Mouse (Mus musculus) hindbrain, embryonic 15.5 days (tissue): ENCODE results near the gene Slc16a6. TPM values are rescaled to one million over a fixed set of nuclear protein-coding genes. Genes with fewer than 3 reads are reported as not detected.

Source experiments
- ATAC-seq: fragments of 200-750 bp; cut with Nextera tagmentation; 2 replicates; pipeline ENCODE4 v1.8.0; 2017; ENCODE audit warnings: low read depth, moderate number of reproducible peaks, moderate TSS enrichment; ENCODE audit not compliant: low FRiP score
- H3K27ac ChIP-seq: fragments of 300-500 bp; sonication (generic); replicated peaks from 2 replicates; pipeline ENCODE4 v1.5.1; 2015; ENCODE audit warnings: mild to moderate bottlenecking, inconsistent platforms
- H3K27me3 ChIP-seq: fragments of 300-500 bp; sonication (generic); 2 replicates; pipeline ENCODE4 v1.6.1; 2015; ENCODE audit warnings: control low read depth, inconsistent platforms
- H3K36me3 ChIP-seq: fragments of 300-500 bp; sonication (generic); 2 replicates; pipeline ENCODE4 v1.6.1; 2015; ENCODE audit warnings: control low read depth, inconsistent platforms
- H3K4me1 ChIP-seq: fragments of 300-500 bp; sonication (generic); replicated peaks from 2 replicates; pipeline ENCODE4 v1.6.1; 2015; ENCODE audit warnings: control low read depth, inconsistent platforms
- H3K4me2 ChIP-seq: fragments of 300-500 bp; sonication (generic); 2 replicates; pipeline ENCODE4 v1.6.1; 2015; ENCODE audit warnings: moderate library complexity, mild to moderate bottlenecking, inconsistent platforms
- H3K4me3 ChIP-seq: fragments of 300-500 bp; sonication (generic); 2 replicates; pipeline ENCODE4 v1.5.1; 2015; ENCODE audit warnings: mild to moderate bottlenecking, inconsistent platforms
- H3K9ac ChIP-seq: fragments of 300-500 bp; sonication (generic); 2 replicates; pipeline ENCODE4 v1.6.1; 2015; ENCODE audit warnings: inconsistent platforms
- H3K9me3 ChIP-seq: fragments of 300-500 bp; sonication (generic); 2 replicates; pipeline ENCODE4 v1.6.1; 2016; ENCODE audit warnings: control low read depth, inconsistent platforms
- WGBS: fragments of 180-500 bp; shearing (Covaris S2); methylation state at CpG from one replicate; pipeline ENCODE4 v1.1.7; 2015; 5-methylcytosine and 5-hydroxymethylcytosine counted together
- polyA plus RNA-seq: library from polyadenylated mRNA; unstranded; fragments of >200 nt; fragmentation: Nextera tagmentation; extraction: Ambion mirVana; gene quantifications from 2 replicates; pipeline ENCODE4 v1.2.1, GENCODE M21; 2015

Gene Slc16a6
- 5.6 and 5.8 TPM in 2 replicates for polyA plus RNA-seq

GRCm38 (mm10) chr11:109473171-109474085, at the start of gene Slc16a6, which contains the start of gene Arsg:
Gene Slc16a6, minus strand, starts transcription at chr11:109473598.
Gene Arsg, plus strand, starts transcription at chr11:109473374.
- peaks cover 21% of the 10 kb centered on the region for H3K4me1 ChIP-seq
- H3K9ac ChIP-seq, result peak within 1 kb of the TSS; percentile 71
- peak; percentile 91 for ATAC-seq
- H3K4me2 ChIP-seq, result peak within 1 kb of the TSS; percentile 77
- peak within 1 kb of the TSS; percentile 93 for H3K27ac ChIP-seq
- under 1% methylated on average over 108 of the region's 111 CpGs for WGBS
- H3K36me3 ChIP-seq, result no peaks in the 10 kb centered on the region
- H3K27me3 ChIP-seq, result peaks cover 11% of the 10 kb centered on the region; the same call in 1 of the 2 replicates
- H3K4me3 ChIP-seq, result peak within 1 kb of the TSS; percentile 57
- no peaks in the 10 kb centered on the region for H3K9me3 ChIP-seq

- Histone ChIP-seq H3K27me3 (no peaks in the 10 kb centered on the region), H3K9me3 (no peaks in the 10 kb centered on the region), H3K4me3 (no peak overlapping the region), H3K27ac (no peak overlapping the region), H3K4me2 (no peak overlapping the region), H3K9ac (no peak overlapping the region), H3K36me3 (no peaks in the 10 kb centered on the region), H3K4me1 (no peaks in the 10 kb centered on the region)
- WGBS, result 57% methylated on average over 7 of the region's 7 CpGs
- no peak for ATAC-seq
Measured at GRCm38 (mm10) chr11:109520958-109521357, 47.6 kb upstream of the Slc16a6 start.

DNA sequence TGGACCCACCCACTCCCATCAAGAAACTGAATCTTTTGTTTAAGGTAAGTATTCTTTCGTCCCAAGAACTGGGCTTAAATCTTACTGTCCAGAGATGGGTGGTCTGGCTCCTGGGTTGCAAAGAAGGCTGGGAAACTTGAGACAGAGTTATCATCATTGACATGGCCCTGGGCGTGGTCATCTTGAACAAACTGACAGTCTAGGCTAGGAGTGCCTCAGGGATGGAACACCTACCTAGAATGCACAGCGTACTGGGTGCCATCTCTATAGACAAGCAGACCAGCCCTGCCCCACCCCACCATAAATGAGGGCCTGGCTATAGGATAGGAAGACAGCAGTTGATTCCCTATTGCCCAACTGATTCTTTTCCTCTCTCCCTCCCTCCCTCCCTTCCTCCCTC, 44.4 kb upstream of the Slc16a6 start:
- Histone ChIP-seq H3K4me2 (no peak overlapping the region), H3K27ac (no peak overlapping the region), H3K36me3 (no peaks in the 10 kb centered on the region), H3K4me3 (no peak overlapping the region), H3K4me1 (no peaks in the 10 kb centered on the region), H3K27me3 (no peaks in the 10 kb centered on the region), H3K9ac (no peak overlapping the region), H3K9me3 (no peaks in the 10 kb centered on the region)
- 85% methylated on average over 3 of the region's 3 CpGs for WGBS
- no peak for ATAC-seq

- WGBS, result 93% methylated on average over 11 of the region's 11 CpGs
- no peak overlapping the region for H3K4me3 ChIP-seq
- H3K27me3 ChIP-seq, result no peaks in the 10 kb centered on the region
- no peak overlapping the region for H3K4me2 ChIP-seq
- no peaks in the 10 kb centered on the region for H3K4me1 ChIP-seq
- H3K9me3 ChIP-seq, result no peaks in the 10 kb centered on the region
- H3K36me3 ChIP-seq, result no peaks in the 10 kb centered on the region
- H3K9ac ChIP-seq, result no peak overlapping the region
- ATAC-seq, result no peak
- H3K27ac ChIP-seq, result no peak overlapping the region
Measured at GRCm38 (mm10) chr11:109517330-109517729, 43.9 kb upstream of the Slc16a6 start.

GRCm38 (mm10) chr11:109514064-109514612, 40.7 kb upstream of the Slc16a6 start:
- no peaks in the 10 kb centered on the region for H3K9me3 ChIP-seq
- H3K4me2 ChIP-seq, result no peak overlapping the region
- 76% methylated on average over 3 of the region's 3 CpGs for WGBS
- no peak overlapping the region for H3K9ac ChIP-seq
- no peaks in the 10 kb centered on the region for H3K4me1 ChIP-seq
- ATAC-seq, result no peak
- no peaks in the 10 kb centered on the region for H3K36me3 ChIP-seq
- no peak overlapping the region for H3K4me3 ChIP-seq
- no peaks in the 10 kb centered on the region for H3K27me3 ChIP-seq
- H3K27ac ChIP-seq, result no peak overlapping the region

- no peak overlapping the region for H3K4me2 ChIP-seq
- no peaks in the 10 kb centered on the region for H3K9me3 ChIP-seq
- H3K27me3 ChIP-seq, result no peaks in the 10 kb centered on the region
- H3K4me3 ChIP-seq, result no peak overlapping the region
- H3K36me3 ChIP-seq, result no peaks in the 10 kb centered on the region
- H3K4me1 ChIP-seq, result no peaks in the 10 kb centered on the region
- H3K27ac ChIP-seq, result no peak overlapping the region
- no peak for ATAC-seq
- H3K9ac ChIP-seq, result no peak overlapping the region
- WGBS, result 87% methylated on average over 16 of the region's 16 CpGs
Measured at GRCm38 (mm10) chr11:109512995-109513675, 39.7 kb upstream of the Slc16a6 start.

DNA sequence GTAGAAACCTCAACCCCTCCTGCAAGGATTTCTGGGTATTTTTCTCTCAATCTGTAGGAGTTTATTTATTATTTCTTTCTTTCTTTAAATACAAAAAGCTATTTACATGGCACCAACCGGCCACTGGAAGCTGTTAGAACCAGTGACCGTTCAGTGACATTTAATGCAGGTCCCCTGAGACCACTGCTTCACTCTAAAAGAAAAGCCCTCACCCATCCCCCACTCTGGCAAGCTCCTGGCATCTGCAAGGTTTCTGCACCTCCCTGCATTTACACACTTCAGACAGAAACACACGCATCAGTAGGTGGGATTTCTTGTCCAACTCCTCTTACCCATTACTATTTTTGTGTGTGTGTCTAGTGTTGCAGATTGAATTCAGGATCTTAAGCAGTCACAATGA, 33.7 kb upstream of the Slc16a6 start:
- no peak overlapping the region for H3K4me2 ChIP-seq
- H3K9me3 ChIP-seq, result no peaks in the 10 kb centered on the region
- H3K4me3 ChIP-seq, result no peak overlapping the region
- H3K4me1 ChIP-seq, result no peaks in the 10 kb centered on the region; the same call in 1 of the 2 replicates
- no peak overlapping the region for H3K9ac ChIP-seq
- no peaks in the 10 kb centered on the region for H3K27me3 ChIP-seq
- no peaks in the 10 kb centered on the region for H3K36me3 ChIP-seq
- WGBS, result 41% methylated on average over 3 of the region's 3 CpGs
- no peak overlapping the region for H3K27ac ChIP-seq
- ATAC-seq, result no peak

DNA sequence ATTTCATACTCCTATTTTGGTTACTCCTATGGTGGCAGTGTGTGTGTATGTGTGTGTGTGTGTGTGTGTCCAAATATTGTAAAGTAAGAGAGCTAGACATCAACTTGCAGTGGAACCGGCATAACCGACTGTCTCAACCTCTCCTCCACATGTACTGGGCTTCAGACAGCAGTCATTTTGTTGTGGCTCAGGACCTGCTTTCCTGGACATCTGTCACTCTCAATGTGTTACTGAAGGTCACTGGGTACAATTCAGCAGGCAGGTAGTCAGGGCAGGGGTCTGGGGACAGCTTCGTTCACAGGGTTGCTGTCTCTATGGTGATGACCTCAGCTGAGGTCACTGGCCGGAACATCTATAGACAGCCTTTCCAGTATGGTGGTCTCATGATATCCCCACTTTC, 32.4 kb upstream of the Slc16a6 start:
- Histone ChIP-seq H3K36me3 (no peaks in the 10 kb centered on the region), H3K9ac (no peak overlapping the region)
- WGBS, result 73% methylated on average over 4 of the region's 4 CpGs

GRCm38 (mm10) chr11:109504977-109505376, 31.6 kb upstream of the Slc16a6 start:
- ATAC-seq, result no peak
- no peaks in the 10 kb centered on the region for H3K36me3 ChIP-seq
- H3K27ac ChIP-seq, result no peak overlapping the region
- H3K4me2 ChIP-seq, result no peak overlapping the region
- no peak overlapping the region for H3K9ac ChIP-seq
- no peaks in the 10 kb centered on the region for H3K27me3 ChIP-seq
- no peaks in the 10 kb centered on the region for H3K9me3 ChIP-seq
- no peak overlapping the region for H3K4me3 ChIP-seq
- WGBS, result 59% methylated on average over 9 of the region's 9 CpGs
- no peaks in the 10 kb centered on the region; the same call in 1 of the 2 replicates for H3K4me1 ChIP-seq

More for the DNA sequence above, 32.4 kb upstream of the Slc16a6 start:
- no peak for ATAC-seq
- H3K27me3 ChIP-seq, result no peaks in the 10 kb centered on the region
- H3K9me3 ChIP-seq, result no peaks in the 10 kb centered on the region
- no peaks in the 10 kb centered on the region; the same call in 1 of the 2 replicates for H3K4me1 ChIP-seq
- H3K4me3 ChIP-seq, result no peak overlapping the region
- no peak overlapping the region for H3K27ac ChIP-seq
- no peak overlapping the region for H3K4me2 ChIP-seq

- H3K4me2 ChIP-seq, result no peak overlapping the region
Measured at GRCm38 (mm10) chr11:109500206-109500605, 26.8 kb upstream of the Slc16a6 start.

DNA sequence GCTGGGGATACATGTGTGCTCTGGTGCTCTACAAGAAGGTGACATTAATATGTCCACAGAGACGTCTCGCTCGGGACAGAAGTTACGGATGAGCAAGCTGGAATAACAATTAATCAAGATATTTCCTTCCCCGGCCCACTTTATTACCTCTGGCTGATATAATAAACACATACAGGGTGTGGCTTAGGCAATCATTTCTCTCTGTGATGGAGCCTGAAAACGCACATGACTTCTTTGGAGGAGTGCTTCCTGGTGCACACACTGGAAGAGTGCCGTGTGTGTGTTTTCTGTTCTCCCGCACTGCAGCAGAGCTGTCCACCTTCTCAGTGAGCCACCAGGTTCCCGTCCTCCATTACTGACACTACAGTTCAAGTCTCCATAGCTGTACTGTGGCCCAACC, 24.6 kb upstream of the Slc16a6 start:
- H3K9me3 ChIP-seq, result no peaks in the 10 kb centered on the region
- ATAC-seq, result no peak
- WGBS, result 63% methylated on average over 9 of the region's 9 CpGs
- no peaks in the 10 kb centered on the region for H3K36me3 ChIP-seq
- no peak overlapping the region for H3K4me3 ChIP-seq
- H3K4me1 ChIP-seq, result peaks cover 18% of the 10 kb centered on the region
- H3K4me2 ChIP-seq, result no peak overlapping the region
- no peak overlapping the region for H3K27ac ChIP-seq
- H3K27me3 ChIP-seq, result no peaks in the 10 kb centered on the region
- no peak overlapping the region for H3K9ac ChIP-seq

More at GRCm38 (mm10) chr11:109500206-109500605, 26.8 kb upstream of the Slc16a6 start:
- no peaks in the 10 kb centered on the region for H3K9me3 ChIP-seq
- no peaks in the 10 kb centered on the region for H3K36me3 ChIP-seq
- no peak for ATAC-seq
- no peak overlapping the region for H3K4me3 ChIP-seq
- no peak overlapping the region for H3K27ac ChIP-seq
- no peak overlapping the region for H3K9ac ChIP-seq
- H3K4me1 ChIP-seq, result peaks cover 18% of the 10 kb centered on the region
- WGBS, result 84% methylated on average over 5 of the region's 5 CpGs
- no peaks in the 10 kb centered on the region for H3K27me3 ChIP-seq
